Mouse (Mus musculus): Measurements from ENCODE around the gene Gm12569. TPM values are rescaled to one million over a fixed set of nuclear protein-coding genes. Genes with fewer than 3 reads are reported as not detected.

Gm12569 gene
- total RNA-seq (2021) = not detected
- long read RNA-seq = 0 reads

DNA sequence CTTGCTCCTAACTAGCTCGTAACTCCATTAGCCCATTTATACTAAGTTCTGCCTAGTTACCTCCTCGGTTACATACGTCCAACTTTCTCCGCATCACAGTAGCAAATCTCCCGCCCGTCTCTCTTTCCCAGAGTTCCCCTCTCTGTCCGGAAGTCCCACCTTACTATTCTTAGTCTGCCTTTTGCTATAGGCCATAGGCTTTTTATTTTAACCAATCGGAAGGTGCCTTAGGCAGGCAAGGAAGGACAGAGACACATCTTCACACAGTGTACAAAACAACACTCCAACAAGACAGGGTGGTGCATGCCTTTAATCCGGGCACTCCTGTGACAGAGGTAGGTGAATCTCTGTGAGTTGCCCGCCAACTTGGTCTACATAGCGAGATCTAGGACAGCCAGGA is at the start of gene Gm12569:
Gm12569 (plus strand) TSS at position 166 of the 400 bp plus-strand sequence.
- DNase-seq (ENCODE audit: low spot score in 2 of 2) = no peak

DNA sequence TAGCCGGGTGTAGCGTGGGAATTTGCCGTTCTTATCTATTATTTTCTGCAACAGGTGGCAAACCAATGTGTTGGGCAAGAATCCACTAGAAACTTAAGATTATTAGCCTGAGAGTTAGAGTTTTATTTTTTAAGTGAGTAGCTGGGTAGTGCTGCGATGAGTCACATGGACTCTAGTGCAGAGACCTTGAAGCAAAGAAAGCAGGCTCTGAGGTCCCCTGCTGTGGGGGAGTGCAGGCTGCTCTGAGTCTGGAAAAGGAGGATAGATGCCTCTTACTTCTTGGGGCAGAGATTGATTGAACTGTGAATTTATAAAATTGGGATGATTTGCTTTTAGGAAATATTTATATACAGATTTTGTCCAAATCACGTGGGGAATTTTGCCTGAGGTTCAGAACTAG is 17.5 kb upstream of the Gm12569 start:
- no peak for DNase-seq (ENCODE audit: low spot score in 2 of 2)

DNA sequence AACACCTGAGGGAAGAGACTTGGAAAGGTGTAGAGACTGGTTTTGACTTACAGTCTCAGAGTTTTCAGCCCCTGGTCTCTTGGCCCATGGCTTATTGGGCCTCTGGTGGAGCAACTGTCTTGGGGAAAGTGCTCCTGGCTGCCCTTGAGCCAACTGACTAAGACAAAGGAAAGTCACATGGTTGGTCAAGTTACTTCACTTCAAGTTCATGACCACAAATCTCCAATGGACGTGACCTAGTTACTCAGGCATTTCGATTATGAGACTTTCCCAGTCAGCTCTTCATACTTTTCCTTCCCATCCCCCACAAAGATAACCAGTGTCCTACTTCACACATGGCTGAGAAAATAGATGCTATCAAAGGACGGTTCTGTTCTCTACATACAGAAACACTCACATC is 12.5 kb upstream of the Gm12569 start:
- no peak for DNase-seq (ENCODE audit: low spot score in 2 of 2)

DNA sequence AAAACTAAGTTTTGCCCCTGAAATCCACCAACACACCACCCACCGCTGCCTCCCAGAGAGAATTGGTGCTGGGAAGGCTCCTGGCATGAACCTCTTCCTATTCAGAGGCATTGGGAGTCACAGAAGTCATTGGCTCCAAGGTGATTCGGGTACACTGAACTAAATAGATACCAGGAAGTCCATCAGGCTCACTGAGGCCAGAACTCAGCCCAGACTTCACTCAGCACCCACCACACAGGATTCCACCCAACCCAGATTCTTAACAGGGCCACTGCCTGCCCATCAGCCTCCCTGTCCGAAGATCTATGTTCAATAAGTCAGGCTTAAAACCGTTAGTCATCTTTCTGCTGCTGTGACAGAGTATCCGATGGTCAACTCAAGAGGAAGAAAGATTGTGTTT is 8.8 kb upstream of the Gm12569 start:
- DNase-seq (ENCODE audit: low spot score in 2 of 2) = no peak

DNA sequence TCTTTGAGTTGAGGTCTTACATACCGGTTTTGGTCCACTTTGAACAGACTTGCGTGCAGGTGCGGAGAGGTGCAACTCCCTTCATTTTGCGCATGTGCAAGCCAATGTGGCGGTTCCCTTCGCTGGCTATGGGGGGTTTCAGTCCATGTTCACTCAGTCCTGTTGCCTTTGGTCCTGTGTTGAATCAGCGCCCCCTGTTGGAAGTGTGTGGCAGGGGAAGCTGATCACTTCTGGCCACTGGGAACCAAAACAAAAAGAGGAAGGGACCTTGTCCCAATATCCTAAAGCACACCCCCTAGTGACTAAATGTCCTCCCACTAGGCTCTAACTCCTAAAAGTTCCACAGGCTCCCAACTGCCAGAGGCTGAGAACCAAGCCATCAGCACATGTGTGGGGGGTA is 6.3 kb upstream of the Gm12569 start:
- no peak for DNase-seq (ENCODE audit: low spot score in 2 of 2)

DNA sequence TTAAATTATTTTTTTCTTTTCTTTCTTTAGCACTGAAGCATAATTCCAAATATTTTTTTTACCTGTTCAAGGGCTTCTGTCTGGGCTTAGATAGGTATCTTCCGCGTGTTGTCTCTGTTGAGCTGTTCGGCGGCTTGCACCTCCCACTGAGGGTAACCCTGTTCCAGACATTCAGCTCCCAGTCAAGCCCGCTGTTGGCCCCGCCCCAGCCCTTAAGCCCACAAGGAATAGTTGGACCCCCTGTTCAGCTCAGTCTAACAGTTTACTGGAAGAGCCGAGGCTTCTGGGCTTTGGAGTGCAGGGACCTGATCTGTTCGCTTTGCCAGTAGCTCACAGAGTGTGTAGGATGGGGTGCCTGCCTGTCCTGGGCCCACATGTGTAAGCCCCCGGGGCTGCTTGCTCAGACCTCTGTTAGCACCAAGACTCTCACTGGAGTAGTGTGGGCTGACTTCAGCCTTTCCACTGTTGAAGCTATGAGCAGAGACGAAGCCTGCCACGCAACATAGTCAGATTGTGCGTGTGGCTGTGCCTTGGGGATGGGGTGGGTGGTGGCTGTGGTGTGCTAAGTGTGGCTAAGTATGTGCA is 785 bp upstream of the Gm12569 start:
- DNase-seq (ENCODE audit: low spot score in 2 of 2) = no peak

DNA sequence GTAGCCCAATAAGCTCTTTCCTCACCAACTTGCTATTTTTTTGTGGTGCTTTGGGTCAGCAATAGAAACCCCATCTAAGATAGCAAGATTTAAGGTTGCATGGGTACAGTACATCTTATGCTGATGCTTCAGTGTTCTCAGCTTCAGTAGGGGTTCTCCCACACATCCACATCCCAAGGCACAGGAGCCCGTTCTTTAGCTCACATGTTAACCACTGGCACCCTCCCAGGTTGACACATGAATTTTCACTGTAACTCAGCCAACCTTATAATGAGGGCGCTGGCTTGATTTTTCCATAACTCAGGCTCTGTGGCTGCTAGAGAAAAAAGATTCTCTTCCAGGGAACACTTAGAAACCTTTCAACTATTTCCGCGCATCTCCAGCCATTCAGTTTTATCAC is 6.8 kb downstream of the Gm12569 start:
- DNase-seq (ENCODE audit: low spot score in 2 of 2) = peak; percentile 47 to 77

DNA sequence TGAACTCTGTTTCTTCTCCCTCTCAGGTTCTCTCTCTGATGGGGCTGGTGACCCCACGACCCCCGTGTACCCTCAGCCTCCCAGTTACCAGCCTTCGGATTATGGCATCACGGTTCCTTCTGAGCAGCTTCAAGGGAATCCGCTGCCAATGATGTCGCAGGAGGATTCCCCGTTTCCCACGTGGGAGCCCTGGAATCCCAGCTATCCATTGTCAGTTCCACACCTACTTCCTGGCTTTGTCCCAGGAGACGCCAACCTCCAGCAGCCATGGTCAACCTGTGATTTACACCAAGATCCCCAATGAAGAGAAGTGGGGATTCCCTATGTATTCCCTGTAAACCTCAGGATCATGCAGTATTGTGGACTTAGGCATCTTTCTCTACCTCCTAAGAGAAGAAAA is 14.4 kb downstream of the Gm12569 start:
- DNase-seq (ENCODE audit: low spot score in 2 of 2) = no peak

DNA sequence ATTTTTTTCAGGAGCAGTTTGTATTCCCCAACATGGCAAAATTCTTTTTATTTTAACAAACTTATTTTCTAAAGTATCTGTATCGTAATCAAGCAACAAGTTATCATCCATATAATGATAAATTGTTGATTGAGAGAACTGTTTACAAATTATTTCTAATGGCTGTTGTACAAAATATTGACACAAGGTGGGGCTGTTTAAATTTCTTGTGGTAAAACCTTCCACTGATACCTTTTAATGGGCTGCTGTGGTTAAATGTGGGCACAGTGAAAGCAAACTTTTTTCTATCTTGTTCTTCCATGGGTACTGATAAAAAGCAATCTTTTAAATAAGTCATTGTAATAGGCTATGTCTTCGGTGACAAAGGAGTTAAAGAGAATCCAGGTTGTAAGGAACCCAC is 22.6 kb downstream of the Gm12569 start:
- no peak for DNase-seq (ENCODE audit: low spot score in 2 of 2)

DNA sequence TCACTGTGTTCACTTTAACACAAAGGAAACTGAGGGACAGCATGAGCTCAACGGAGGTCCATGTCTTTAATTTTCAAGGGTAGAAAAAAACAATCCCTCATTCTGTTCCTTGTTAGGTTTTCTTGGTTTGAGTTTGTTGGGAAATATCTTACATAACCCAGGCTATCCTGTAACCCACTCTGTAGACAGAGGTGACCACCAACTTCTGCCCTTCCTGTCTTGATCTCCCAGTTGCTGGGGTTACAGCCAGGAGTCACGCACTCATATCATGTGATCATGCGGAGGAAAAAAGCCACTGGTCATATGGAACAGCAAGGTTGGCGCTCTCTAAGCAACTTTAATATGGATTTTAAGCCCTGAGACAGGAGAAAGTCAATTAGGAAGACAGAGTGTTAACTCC is 36.7 kb downstream of the Gm12569 start:
- no peak for DNase-seq (ENCODE audit: low spot score in 2 of 2)

DNA sequence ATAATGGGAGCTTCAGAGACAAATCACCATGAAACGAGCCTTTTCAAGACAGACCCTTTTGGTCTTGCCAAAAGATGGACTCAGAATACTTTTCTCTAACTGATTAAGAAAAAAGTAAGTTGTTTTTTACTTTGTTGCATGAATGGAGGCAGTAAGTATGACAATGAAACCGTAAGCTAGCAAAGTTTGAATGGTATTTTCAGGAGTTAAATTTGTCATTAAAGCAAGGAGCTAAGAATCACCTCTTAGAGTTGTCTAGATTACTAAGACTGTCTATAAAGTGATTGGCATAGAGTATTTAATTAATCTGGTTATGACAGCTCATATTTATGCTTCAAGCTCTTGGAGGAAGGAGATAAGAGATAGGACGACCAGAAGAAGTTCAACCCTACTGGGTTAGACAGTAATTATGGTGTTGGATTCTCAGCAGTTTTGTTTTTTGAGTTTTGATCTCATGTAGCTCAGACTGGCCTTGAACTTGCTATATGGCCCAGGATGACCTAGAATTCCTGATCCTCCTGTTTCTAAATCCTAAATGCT is 41.5 kb downstream of the Gm12569 start, which contains the start of gene Clk4:
Clk4 (plus strand) TSS at position 51 of the 540 bp plus-strand sequence.
- no peak for DNase-seq (ENCODE audit: low spot score in 2 of 2)

DNA sequence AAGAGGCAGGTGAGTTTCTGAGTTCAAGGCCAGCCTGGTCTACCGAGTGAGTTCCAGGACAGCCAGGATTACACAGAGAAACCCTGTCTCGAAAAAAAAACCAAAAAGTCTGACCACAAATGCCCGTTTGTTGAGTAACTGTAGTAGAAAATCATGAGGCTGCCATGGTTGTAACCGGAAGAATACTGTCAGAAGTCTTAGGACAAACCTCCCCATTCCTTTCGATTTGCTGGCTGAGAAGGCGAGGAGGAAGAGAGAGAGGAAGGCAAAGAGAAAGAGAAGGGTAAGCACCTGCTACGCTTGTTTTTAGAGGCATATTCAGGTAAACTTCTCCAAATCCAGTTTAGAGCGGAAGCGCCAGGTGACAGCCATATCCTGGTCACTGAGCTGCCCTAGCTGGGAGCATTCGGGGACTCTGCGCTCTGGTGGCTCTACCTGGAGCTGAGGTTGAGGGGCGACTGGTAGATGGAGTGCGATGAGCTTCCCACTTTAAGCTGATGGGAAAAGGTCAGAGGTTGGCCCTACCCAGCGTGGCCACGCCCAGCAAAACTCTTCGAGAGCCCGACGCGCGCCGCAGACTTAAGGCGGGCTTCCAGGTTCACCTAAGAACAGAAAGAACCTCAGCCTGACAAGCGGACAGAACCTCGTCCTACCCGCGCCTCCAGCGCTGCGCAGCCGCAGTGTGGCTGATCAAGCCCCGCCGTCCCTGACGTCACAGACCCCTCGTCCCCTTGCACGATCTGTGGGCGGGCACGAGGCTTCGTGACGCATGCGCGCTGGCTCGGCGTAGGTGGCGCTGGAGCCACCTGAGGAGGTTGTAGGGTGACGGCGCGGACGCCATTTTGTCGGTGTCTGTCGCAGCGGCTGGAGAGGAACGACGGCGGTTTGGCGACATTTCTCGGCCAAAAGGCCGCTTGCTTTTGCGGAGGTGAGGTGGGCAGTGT is 42.3 kb downstream of the Gm12569 start, which contains the start of gene BC049762:
BC049762 (minus strand) TSS at position 705 of the 944 bp plus-strand sequence.
- peak; percentile 98 to 99 for DNase-seq (ENCODE audit: low spot score in 2 of 2)

DNA sequence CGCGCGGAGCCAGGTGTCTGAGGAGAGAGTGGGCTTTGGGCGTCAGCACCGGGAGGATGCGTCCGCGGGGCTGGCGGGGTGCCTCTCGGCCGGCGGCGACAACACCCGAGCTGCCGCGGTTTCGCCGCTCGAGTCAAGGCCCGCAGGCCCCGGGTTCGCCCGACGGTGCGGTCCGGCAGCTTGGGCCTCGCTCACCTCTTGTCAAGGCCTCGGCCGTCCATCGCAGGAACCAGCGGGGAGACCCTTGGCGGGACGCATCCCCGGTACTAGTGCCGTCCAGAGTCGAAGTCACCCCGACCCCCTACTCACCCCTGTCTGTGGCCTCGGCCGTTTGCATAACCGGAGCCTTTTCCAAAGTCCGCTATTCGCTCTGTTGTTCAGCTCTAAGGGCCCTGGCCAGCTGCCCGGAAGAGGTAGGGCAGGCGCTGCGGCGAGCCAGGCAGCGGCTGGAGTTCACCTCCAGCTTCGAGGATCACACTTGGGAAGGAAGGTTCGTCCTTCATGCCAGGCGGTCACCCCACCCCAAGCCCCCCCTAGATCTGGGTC is 43.1 kb downstream of the Gm12569 start:
- DNase-seq (ENCODE audit: low spot score in 2 of 2) = peak in 1 of 2 experiments; percentile 53

DNA sequence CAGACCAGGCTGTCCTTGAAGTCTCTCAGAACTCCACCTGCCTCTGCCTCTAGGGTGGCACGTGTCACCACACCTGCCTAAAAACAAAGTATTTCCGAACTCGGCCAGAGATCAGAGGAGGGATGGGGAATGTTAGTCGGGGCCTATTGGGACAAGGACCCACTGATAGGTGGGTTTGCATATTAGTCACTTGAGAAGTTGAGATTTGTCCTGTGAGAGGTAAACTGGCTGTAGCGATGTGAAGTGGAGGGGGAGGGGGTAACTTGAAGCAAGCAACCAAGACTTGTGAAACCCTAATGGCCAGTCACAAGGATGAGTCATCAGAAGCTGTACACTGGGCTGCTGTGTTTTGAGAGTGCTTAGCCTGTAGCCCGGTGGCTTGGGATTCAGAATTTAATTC is 44.1 kb downstream of the Gm12569 start:
- no peak for DNase-seq (ENCODE audit: low spot score in 2 of 2)

DNA sequence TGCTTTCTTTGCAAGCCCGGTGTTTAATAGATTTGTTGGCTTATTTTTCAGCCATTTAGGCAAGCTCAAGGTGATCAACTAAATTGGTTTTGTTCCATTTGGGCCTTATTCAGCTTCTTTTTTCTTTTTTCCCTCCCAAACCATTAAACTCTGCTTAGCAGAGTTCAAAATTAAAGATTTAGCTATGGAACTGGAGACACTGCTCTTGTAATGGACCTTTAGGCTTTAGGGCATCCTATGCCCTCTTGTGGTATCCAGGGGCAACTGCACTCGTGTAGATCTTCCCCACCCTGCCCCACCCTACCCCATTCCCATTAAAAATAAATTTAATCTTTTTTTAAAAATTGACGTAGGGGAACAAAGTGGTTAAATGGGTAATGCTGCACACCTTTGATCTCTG is 45.1 kb downstream of the Gm12569 start:
- DNase-seq (ENCODE audit: low spot score in 2 of 2) = peak in 1 of 2 experiments; percentile 35

DNA sequence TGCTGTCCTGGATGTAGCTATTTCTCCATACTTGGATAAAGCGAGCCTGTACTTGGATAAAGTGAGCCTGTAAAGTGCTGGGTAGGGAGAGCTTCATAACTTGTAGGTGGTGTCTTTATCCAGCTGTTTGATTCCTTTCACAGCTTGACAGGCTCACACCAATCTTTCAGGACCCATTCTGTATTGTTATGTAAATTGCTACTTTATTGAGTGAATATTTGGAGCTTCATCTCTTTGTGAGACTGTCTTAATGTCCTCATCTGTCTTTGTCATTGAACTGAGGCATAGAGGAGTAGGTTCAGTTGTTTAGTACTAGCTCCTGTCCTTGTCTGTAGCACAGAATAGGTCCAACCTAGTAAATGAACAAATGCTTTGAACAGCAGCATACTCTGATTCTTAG is 54.1 kb downstream of the Gm12569 start:
- DNase-seq (ENCODE audit: low spot score in 2 of 2) = no peak

Other genes starting within 250 kb of the Gm12569 start
- not detected for gene Olfr1377, start 238.5 kb upstream of the Gm12569 start, total RNA-seq (2021)
- not detected for gene Olfr51, start 216.9 kb upstream of the Gm12569 start, total RNA-seq (2021)
- gene Olfr54, start 206.2 kb upstream of the Gm12569 start, total RNA-seq (2021) = not detected
- not detected for gene Olfr1375, start 172.4 kb upstream of the Gm12569 start, total RNA-seq (2021)
- 10 to 100 TPM in 1 of 2 experiments, 1 to 10 TPM in 1; 10.0 to 11.7 TPM for gene Zfp354a, start 161.2 kb upstream of the Gm12569 start, total RNA-seq (2021)
- gene Clk4, start 41.3 kb downstream of the Gm12569 start, total RNA-seq (2021) = 100 to 1,000 TPM; 120 to 127 TPM
- not detected for gene BC049762, start 42.6 kb downstream of the Gm12569 start, total RNA-seq (2021)
- gene Col23a1, start 69.4 kb downstream of the Gm12569 start, total RNA-seq (2021) = 1 to 10 TPM; 5.5 to 8.8 TPM

Data from layer of hippocampus, adult 18-20 months (tissue).